ENCODE assay signal across 23 mouse cellular contexts in genomic region chr14:96217805-96218441, GRCm38 (mm10).
A peak's percentile ranks its signal among the peaks of the same experiment; 100 is the strongest.
DNase-seq lines count a peak whose midpoint lies in the region; ATAC-seq and TF ChIP-seq lines count a peak whose summit lies in the region.
"Had no signal": no experiment of that assay in that cellular context is flagged by ENCODE, and none has a peak within 500 bp of the region (broad histone marks: within the 10 kb centered on the region; RNA-seq: fewer than 3 reads in every experiment).

No protein-coding gene starts in this region.

- ATAC-seq in kidney, postnatal 0 days (replicated peaks; ENCODE audit: low FRiP score, low read depth), result peak; percentile 69; the same call in 1 of the 2 replicates
- no peak for ATAC-seq in midbrain, postnatal 0 days (ENCODE audit: low FRiP score)
- no peak for ATAC-seq in granulocyte monocyte progenitor cell, adult 5-6 weeks (replicated peaks; ENCODE audit: poor library complexity, severe bottlenecking)
- ATAC-seq: forebrain, embryonic 13.5 days; liver, postnatal 0 days had no signal

- no peaks in the 10 kb centered on the region for H3K36me3 ChIP-seq in kidney, postnatal 0 days (ENCODE audit: insufficient read depth, low read length)
- no peaks in the 10 kb centered on the region for H3K36me3 ChIP-seq in midbrain, postnatal 0 days (ENCODE audit: insufficient read depth, low read length)
- H3K36me3 ChIP-seq: embryonic facial prominence, embryonic 12.5 days; heart, embryonic 10.5 days; hindbrain, embryonic 10.5 days; limb, embryonic 15.5 days; neural tube, embryonic 15.5 days; stomach, embryonic 15.5 days had no signal

- no peak overlapping the region for H3K4me2 ChIP-seq in kidney, postnatal 0 days (ENCODE audit: low read length)
- H3K4me2 ChIP-seq in midbrain, postnatal 0 days (ENCODE audit: low read depth, low read length, poor library complexity, severe bottlenecking), result no peak overlapping the region
- H3K4me2 ChIP-seq: embryonic facial prominence, embryonic 12.5 days; forebrain, embryonic 13.5 days; limb, embryonic 15.5 days; neural tube, embryonic 15.5 days; stomach, embryonic 15.5 days had no signal

- peak; percentile 37 for DNase-seq in embryo, embryonic 10 days (ENCODE audit: low spot score)
- no peak for DNase-seq in embryo, embryonic 9.5 days (ENCODE audit: extremely low spot score)
- DNase-seq in kidney, postnatal 0 days (ENCODE audit: low spot score), result peak; percentile 60
- no peak for DNase-seq in kidney, adult 11 months
- peak; percentile 48 for DNase-seq in embryo, embryonic 10.5 days (ENCODE audit: low spot score)
- DNase-seq in midbrain, postnatal 0 days (ENCODE audit: low spot score), result peak; percentile 57
- no peak for DNase-seq in thymus, postnatal 0 days (ENCODE audit: low spot score)
- DNase-seq: cerebellum, postnatal 25 days; kidney, postnatal 14 days; liver, postnatal 0 days; lung, postnatal 10 days; right cerebral cortex, postnatal 25 days; thymus, adult 2 months had no signal

- WGBS in kidney, postnatal 0 days, result 32% methylated on average over 6 of the region's 6 CpGs
- WGBS in midbrain, postnatal 0 days, result 23% methylated on average over 6 of the region's 6 CpGs

- H3K9me3 ChIP-seq in kidney, postnatal 0 days (replicated peaks; ENCODE audit: low read length), result no peaks in the 10 kb centered on the region
- H3K9me3 ChIP-seq in midbrain, postnatal 0 days (ENCODE audit: low read length), result no peaks in the 10 kb centered on the region
- H3K9me3 ChIP-seq: embryonic facial prominence, embryonic 12.5 days; forebrain, embryonic 13.5 days; heart, embryonic 10.5 days; hindbrain, embryonic 10.5 days; limb, embryonic 15.5 days; neural tube, embryonic 15.5 days; stomach, embryonic 15.5 days had no signal

- H3K4me3 ChIP-seq in kidney, postnatal 0 days (replicated peaks; ENCODE audit: low read depth, low read length), result no peak overlapping the region
- no peak overlapping the region for H3K4me3 ChIP-seq in midbrain, postnatal 0 days (ENCODE audit: low read depth, low read length)
- H3K4me3 ChIP-seq: embryonic facial prominence, embryonic 12.5 days; erythroblast, embryonic 14.5 days; forebrain, embryonic 13.5 days; heart, embryonic 10.5 days; hindbrain, embryonic 10.5 days; limb, embryonic 15.5 days; neural tube, embryonic 15.5 days; stomach, embryonic 15.5 days had no signal

- no peak overlapping the region for H3K27ac ChIP-seq in kidney, postnatal 0 days
- no peak overlapping the region for H3K27ac ChIP-seq in midbrain, postnatal 0 days (ENCODE audit: low read depth, low read length)
- H3K27ac ChIP-seq: embryonic facial prominence, embryonic 12.5 days; forebrain, embryonic 13.5 days; heart, embryonic 10.5 days; hindbrain, embryonic 10.5 days; limb, embryonic 15.5 days; neural tube, embryonic 15.5 days; stomach, embryonic 15.5 days had no signal

- no peak for TF ChIP-seq CTCF in kidney, postnatal 0 days (IDR thresholded peaks at IDR 0.05; ENCODE audit: low read depth)
- no peak for TF ChIP-seq CTCF in midbrain, postnatal 0 days (IDR thresholded peaks at IDR 0.05)

- H3K9ac ChIP-seq in kidney, postnatal 0 days (ENCODE audit: low read depth, low read length), result no peak overlapping the region
- H3K9ac ChIP-seq in midbrain, postnatal 0 days (replicated peaks; ENCODE audit: low read length, poor library complexity, severe bottlenecking), result no peak overlapping the region
- H3K9ac ChIP-seq: embryonic facial prominence, embryonic 12.5 days; forebrain, embryonic 13.5 days; limb, embryonic 15.5 days; liver, postnatal 0 days; neural tube, embryonic 15.5 days; stomach, embryonic 15.5 days had no signal

- no peaks in the 10 kb centered on the region for H3K27me3 ChIP-seq in kidney, postnatal 0 days (ENCODE audit: insufficient read depth, low read length)
- H3K27me3 ChIP-seq in midbrain, postnatal 0 days (ENCODE audit: insufficient read depth, low read length), result no peaks in the 10 kb centered on the region
- H3K27me3 ChIP-seq: CH12.LX; embryonic facial prominence, embryonic 12.5 days; forebrain, embryonic 13.5 days; limb, embryonic 15.5 days; neural tube, embryonic 15.5 days; stomach, embryonic 15.5 days had no signal

- no peaks in the 10 kb centered on the region for H3K4me1 ChIP-seq in kidney, postnatal 0 days (replicated peaks; ENCODE audit: insufficient read depth, low read length)
- H3K4me1 ChIP-seq in midbrain, postnatal 0 days (ENCODE audit: insufficient read depth, low read length), result no peaks in the 10 kb centered on the region
- H3K4me1 ChIP-seq: embryonic facial prominence, embryonic 12.5 days; forebrain, embryonic 13.5 days; heart, embryonic 10.5 days; limb, embryonic 15.5 days; neural tube, embryonic 15.5 days; stomach, embryonic 15.5 days had no signal

Comparison
In these comparisons a context has a peak if more than half of its experiments do, and no peak if none do; other contexts are left out.
1. DNase-seq: peak in embryo, embryonic 10 days (single experiment), kidney, postnatal 0 days (single experiment), embryo, embryonic 10.5 days (single experiment) and midbrain, postnatal 0 days (single experiment); none in embryo, embryonic 9.5 days (single experiment), kidney, adult 11 months (single experiment) and thymus, postnatal 0 days (single experiment).